Mouse (Mus musculus) small intestine, adult 2 months (tissue): ENCODE data around the gene Slc6a6.

Experiments
- CTCF ChIP-seq: fragments of 200-500 bp; IDR thresholded peaks from 2 replicates; pipeline ENCODE4 v1.5.1; 2012; ENCODE audit warnings: low read depth, mild to moderate bottlenecking, control low read depth, inconsistent platforms, low read length, moderate library complexity, mixed read lengths; ENCODE audit not compliant: insufficient replicate concordance, insufficient read length; ENCODE audit errors: extremely low read depth
- POLR2A ChIP-seq: fragments of 200-500 bp; IDR thresholded peaks from 2 replicates; pipeline ENCODE4 v1.6.1; 2012; ENCODE audit warnings: low read depth, mild to moderate bottlenecking, control low read depth, inconsistent platforms, low read length, moderate library complexity

DNA sequence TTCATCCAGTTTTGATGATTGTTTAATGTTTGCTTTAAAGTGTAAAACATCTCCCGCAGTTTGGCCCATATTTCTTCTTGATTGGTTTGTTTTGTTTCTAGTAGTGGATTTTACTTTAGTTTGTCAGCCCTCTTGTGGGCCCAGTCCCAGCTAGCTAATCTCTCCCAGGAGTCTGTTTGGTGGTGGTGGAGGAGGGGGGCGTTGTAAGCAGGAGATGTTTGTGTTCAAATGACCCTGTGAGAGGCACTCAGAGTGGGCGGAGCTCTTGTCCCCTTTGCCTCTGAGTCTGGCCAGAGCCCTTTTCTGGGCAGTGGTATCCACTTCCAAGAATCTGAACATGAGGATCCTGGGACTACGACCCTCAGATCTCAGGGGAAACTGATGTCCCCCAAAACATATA, 60.0 kb downstream of the Slc6a6 start:
- TF ChIP-seq POLR2A, result no peak
- TF ChIP-seq CTCF, result no peak
